Mouse (Mus musculus) midbrain, embryonic 12.5 days (tissue): ENCODE results near the gene AW209491. TPM values are rescaled to one million over a fixed set of nuclear protein-coding genes. Genes with fewer than 3 reads are reported as not detected.

Source experiments
- polyA plus RNA-seq: library from polyadenylated mRNA; unstranded; fragments of >200 nt; fragmentation: Nextera tagmentation; extraction: Ambion mirVana; gene quantifications from 2 replicates; pipeline ENCODE4 v1.2.1, GENCODE M21; 2016

Gene AW209491
- polyA plus RNA-seq, 1 experiment from 2014 or later: 34.8 TPM

Other genes starting within 250 kb of the AW209491 start
- 18.8 and 22.3 TPM in 2 replicates for gene Hecw1, start 106.9 kb upstream of the AW209491 start, polyA plus RNA-seq
- 107 and 114 TPM in 2 replicates for gene Mrpl32, start 17.0 kb upstream of the AW209491 start, polyA plus RNA-seq
- 174 and 178 TPM in 2 replicates for gene Psma2, start 16.9 kb upstream of the AW209491 start, polyA plus RNA-seq